Mouse (Mus musculus) embryo, embryonic 10 days (tissue): ENCODE measurements around the gene Secisbp2.

Experiments used
- DNase-seq: peaks from one replicate; pipeline ENCODE4 v3.0.0-alpha.2; 2015; ENCODE audit warnings: low spot score

Gene Secisbp2

GRCm38 (mm10) chr13:51685290-51685966 is 33.9 kb downstream of the Secisbp2 start:
- no peak for DNase-seq

- no peak for DNase-seq
These were observed 35.5 kb downstream of the Secisbp2 start for GRCm38 (mm10) chr13:51686966-51687365.

DNA sequence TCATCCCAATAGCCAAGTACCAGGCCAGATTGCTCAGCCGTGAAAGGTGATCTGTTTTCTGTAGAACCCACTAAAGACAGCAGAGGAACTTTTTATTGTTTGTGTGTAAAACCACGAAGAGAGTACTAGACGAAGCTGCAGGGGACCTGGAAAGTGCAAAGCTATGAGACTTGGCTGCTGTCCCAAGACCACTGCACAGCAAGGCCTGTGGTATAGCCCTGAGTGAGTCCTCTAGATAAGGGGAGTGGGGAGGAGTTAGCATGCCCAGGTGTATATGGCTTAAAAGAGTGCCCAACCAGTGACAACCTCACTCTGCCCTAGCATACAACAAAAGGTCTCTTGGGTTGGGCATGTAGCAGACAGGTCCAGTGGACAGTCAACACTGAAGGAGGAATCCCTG is 37.2 kb downstream of the Secisbp2 start:
- DNase-seq = no peak

DNA sequence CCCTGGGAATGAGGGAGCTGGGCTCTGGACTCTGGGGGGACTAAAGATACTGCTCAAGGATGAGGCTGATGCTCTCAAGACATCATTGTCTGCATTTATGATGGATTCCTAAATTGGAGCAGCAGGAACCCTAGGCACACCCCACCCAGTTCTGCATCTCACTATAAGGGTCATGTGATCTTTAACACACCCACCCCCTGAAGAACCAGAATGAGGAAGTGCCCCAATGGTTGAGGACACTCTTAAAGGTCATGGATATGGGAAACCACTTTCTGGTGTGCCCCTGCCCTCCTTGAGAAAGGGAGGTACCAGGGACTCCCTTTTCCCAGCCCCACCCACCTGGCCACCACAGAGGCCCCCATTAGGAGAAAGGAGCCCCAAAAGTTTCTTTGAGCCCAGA is 45.0 kb downstream of the Secisbp2 start:
- no peak for DNase-seq

DNA sequence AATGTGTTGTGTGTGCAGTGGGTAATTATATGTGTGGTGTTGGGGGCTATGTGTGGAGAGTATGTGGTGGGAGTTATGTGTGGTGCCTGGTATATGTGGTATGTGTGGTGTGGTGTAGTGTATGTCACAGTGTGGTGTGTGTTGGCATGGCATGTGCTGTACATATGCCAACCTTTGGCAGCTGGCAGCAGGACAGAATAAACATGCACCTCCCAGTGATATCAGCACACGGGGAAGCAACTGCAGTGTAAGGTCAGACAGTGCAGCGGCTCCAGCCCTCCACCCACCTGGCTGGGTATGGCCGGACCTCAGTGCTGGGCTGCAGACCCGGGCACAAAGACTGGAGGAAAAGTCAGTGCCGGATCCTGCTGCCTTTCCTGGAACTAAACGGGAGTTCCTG is 46.0 kb downstream of the Secisbp2 start:
- DNase-seq = no peak

DNA sequence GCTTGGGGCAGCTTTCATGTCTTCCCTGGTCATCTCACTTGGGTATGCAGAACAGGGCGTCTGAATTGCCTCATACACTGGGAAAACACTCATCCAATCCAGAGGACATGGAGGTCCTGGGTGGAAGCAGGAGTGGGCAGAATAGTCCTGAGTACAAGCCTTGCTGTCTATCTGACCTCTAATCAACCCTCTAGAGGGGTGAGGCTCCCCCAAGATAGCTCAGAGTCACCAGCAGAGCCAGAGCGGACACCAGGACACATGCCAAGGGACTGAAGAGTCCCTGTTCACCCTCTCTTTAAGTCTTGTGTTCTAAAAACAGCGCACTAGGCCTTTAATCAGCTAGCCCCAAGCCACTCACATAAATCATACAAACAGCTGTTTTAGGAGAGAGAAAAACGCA is 46.4 kb downstream of the Secisbp2 start:
- DNase-seq = no peak

GRCm38 (mm10) chr13:51698318-51698717 is 46.8 kb downstream of the Secisbp2 start:
- no peak for DNase-seq

GRCm38 (mm10) chr13:51703893-51704292 is 52.4 kb downstream of the Secisbp2 start:
- DNase-seq = no peak

GRCm38 (mm10) chr13:51705882-51706854 is 54.7 kb downstream of the Secisbp2 start:
- no peak for DNase-seq

GRCm38 (mm10) chr13:51710738-51711137 is 59.2 kb downstream of the Secisbp2 start:
- no peak for DNase-seq

DNA sequence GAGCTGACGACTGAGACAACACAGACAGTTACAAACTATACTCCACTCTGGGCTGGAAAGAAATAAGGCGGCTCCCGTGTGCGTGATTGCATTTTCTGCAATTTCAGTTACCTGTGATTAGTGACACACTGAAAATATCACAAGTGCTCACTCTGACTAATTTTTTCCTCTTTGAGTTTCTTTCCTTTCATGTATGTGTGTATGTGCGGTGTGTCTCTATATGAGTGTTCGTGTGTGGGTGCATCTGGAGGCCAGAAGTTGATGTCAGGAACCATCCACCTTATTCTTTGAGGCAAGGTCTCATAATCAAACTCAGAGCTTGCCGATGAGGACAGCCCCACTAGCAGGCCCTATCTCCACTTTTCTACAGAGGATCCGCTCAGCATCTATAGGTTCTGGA is 60.5 kb downstream of the Secisbp2 start:
- no peak for DNase-seq

- no peak for DNase-seq
These were observed 65.1 kb downstream of the Secisbp2 start for GRCm38 (mm10) chr13:51716350-51717263.

- DNase-seq = no peak
These were observed 67.8 kb downstream of the Secisbp2 start for GRCm38 (mm10) chr13:51719256-51719655.

- DNase-seq = no peak
These were observed 69.1 kb downstream of the Secisbp2 start for GRCm38 (mm10) chr13:51720556-51720955.

GRCm38 (mm10) chr13:51723114-51723513 is 71.6 kb downstream of the Secisbp2 start:
- no peak for DNase-seq

DNA sequence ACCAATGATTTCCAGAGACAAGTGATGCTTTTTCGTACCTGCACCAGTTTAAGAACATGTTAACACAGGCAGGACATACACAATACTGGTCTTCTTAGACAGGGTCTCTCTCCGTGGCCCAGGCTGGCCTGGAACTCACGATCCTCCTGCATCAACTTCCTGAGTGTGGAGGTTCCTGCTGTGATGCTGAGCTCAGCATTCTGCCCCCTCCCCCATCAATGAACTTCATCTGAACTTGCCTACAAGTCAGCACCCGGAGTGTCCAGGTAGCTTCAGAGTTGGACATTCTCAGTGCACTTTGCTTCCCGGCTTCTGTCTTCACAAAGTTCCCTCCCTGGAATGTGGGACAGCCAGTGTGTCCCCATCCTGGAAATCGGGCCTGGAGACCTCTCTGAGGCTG is 73.1 kb downstream of the Secisbp2 start:
- DNase-seq = no peak

DNA sequence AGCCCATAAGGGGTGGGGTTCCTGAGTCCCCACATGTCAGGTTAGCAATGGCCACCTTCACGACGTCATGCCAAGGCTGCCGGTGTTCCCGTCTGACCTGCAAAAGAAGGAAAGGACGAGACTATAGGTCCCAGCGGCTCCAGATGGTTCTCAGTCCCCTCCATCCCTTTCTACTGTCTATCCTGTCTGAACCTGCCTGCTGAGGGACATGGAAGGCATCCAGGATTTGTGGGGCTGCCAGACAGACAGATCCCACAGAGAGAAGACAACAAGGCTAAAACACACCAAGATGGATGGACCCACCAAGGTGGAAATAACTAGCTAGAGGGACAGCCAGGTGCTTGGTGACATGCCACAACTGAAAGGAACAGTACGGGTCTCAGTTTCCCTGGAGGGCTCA is 73.9 kb downstream of the Secisbp2 start:
- DNase-seq = no peak

DNA sequence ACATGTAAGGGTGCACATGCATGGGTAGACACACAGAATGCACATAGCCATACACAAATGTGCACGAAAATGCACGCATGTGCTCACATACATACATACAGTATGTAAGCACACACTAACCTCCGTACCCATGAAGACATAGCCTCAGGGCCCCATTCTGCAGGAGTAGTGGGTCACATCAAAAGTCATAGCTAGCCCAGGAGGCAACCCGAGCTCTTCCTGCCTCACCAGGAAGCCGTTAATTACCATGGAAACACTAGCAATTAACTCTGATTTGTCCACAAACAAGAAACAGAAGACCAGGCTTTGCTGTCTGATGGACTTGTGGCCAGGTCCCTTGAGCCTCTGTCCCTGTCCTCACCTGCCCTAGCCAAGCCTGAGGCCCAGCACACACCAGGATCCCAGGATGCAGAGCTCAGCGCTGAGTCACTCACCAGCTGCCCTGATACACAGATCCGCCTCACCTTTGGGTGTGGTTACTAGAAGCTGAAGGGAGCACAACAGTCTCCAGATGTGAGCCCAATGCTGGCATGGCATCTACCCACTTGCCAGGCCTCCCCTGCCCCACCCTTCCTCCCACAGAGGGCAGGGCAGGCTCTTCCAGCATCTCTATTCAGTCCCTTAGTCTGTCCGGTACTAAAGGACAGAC is 74.6 kb downstream of the Secisbp2 start:
- peak; percentile 54 for DNase-seq

- DNase-seq = peak; percentile 66
These were observed 75.9 kb downstream of the Secisbp2 start for GRCm38 (mm10) chr13:51727364-51727763.

- peak; percentile 79 for DNase-seq
These were observed 78.4 kb downstream of the Secisbp2 start for GRCm38 (mm10) chr13:51729887-51730361.

DNA sequence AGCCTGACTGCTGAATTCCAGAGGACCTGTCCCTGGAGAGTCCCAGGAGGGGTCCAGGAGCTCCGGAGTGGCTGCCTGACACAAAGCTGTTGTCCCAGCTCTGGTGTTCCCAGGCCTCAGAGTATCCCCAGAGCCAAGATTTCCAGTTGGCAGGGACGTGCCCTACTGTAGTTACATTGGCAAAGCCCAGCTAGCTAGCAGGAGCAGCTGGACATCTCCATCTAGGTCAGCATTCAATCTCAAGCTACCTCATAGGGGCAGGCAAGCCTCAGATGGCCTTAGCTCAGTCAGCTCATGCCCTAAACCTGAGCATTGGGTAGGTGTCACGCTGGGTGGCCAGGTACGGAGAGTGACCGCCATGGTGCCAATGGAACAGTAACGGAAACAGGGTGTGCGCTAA is 80.0 kb downstream of the Secisbp2 start:
- no peak for DNase-seq
